Mouse (Mus musculus): ENCODE measurements around the gene Tatdn2.
"Not testable (repeated sequence)": the region's sequence is repeated elsewhere in the genome, so short reads cannot be mapped to it uniquely, and the experiment has no call there.

Tatdn2 gene

GRCm38 (mm10) chr6:113669821-113670220 is 27.0 kb upstream of the Tatdn2 start:
- in situ Hi-C loops (cut with MboI; ENCODE audit: unreplicated experiment in 2 of 2): no loop called here

GRCm38 (mm10) chr6:113672029-113672428 is 24.8 kb upstream of the Tatdn2 start:
- in situ Hi-C loops (cut with MboI; ENCODE audit: unreplicated experiment in 2 of 2): not testable (repeated sequence)

GRCm38 (mm10) chr6:113672989-113673388 is 23.9 kb upstream of the Tatdn2 start:
- in situ Hi-C loops (cut with MboI; ENCODE audit: unreplicated experiment in 2 of 2): no loop called here

DNA sequence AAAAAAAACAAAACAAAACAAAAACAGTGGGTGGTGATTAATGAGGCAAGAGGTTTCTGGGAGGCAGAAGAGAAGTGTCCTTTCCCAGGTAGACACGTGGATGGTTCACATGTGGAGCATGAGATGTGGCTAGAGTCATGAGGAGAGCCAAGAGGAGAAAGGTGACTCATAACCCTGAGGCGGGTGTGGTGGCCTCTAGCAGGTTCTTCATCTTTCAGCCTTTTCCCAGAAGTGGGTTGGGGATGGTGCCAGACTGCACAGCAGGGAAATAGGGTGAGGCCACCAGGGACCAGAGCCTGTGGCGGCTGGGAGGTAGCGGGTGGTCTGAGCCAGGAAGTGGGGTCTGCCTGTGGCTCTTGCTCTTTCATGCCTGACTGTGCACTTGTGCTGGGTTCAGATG is 21.6 kb upstream of the Tatdn2 start:
- in situ Hi-C loops (cut with MboI; ENCODE audit: unreplicated experiment in 2 of 2): loop anchor here in 1 of 2 experiments (5.0 kb wide), 1 partner anchor 38 kb away; the partner anchor contains the start of gene Irak2

- in situ Hi-C loops (cut with MboI; ENCODE audit: unreplicated experiment in 2 of 2): loop anchor here in 1 of 2 experiments (5.0 kb wide), 1 partner anchor 39 kb away; the partner anchor contains the start of gene Irak2
Measured at GRCm38 (mm10) chr6:113675991-113676390, 20.9 kb upstream of the Tatdn2 start.

DNA sequence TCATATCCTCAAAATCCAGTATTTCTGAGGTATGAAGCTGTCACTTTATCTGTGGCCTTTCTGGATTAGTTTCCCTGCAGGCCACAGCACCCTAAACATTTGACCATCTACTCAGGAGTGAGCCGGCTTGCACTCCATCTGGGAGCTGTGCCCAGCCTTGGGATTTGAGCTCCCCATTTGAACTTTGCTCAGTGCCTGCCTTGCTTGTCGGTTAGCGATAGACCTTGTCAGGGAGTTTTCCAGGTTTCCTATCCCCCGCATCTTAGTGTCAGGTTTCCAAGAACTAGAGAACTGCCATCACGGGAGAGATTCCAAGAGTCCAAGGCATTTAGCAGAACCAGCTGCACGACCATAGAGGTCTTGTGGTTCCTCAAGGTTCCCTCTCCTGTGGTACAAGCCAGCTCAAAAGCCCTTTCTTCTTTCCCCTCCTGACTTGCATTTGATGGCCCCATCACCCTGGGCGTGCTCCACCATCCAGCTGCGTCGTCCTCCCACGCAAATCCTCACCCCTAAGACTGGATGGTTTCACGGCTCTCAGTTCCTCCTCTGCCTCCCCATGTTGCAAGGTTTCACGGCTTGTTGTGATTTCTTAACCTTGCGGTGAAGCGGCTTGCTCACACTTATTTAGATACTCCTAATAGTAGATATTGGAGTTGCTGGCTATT is 19.6 kb upstream of the Tatdn2 start:
- in situ Hi-C loops (cut with MboI; ENCODE audit: unreplicated experiment in 2 of 2): loop anchor here in 1 of 2 experiments (5.0 kb wide), 1 partner anchor 40 kb away; the partner anchor contains the start of gene Irak2

- in situ Hi-C loops (cut with MboI; ENCODE audit: unreplicated experiment in 2 of 2): loop anchor here in 1 of 2 experiments (5.0 kb wide), 1 partner anchor 41 kb away; the partner anchor contains the start of gene Irak2
Measured at GRCm38 (mm10) chr6:113678246-113679012, 18.4 kb upstream of the Tatdn2 start.

DNA sequence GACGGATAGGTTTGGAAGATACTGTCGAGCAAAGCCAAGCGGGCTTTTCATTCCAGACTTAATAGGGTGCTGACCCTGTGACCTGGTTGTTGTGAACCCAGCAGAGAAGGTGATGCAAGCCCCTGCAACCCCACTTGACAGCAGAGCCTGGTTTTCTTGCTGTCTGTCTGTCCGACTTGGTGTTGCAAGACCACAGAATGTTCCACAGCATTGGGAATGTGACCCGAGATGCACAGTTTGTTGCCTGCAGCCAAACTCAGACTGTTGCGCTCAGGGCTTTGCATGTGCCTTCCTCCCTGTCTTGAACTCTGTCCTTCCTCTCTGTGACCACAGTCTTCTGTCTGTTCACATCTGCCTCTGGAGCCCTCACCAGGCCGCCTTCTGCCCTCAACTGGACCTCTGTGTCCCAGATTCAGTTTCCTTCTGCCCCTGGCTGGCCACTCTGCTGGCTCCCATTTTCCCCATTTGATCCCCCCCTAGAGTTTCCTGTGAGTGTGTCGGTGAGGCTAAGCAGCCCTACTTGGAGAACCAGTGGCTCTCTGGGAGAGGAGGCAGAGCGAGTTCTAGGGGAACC is 16.8 kb upstream of the Tatdn2 start:
- in situ Hi-C loops (cut with MboI; ENCODE audit: unreplicated experiment in 2 of 2): loop anchor here (5.0 kb wide), 1 partner anchor 43 kb away; the partner anchor contains the start of gene Irak2 (in 2 of the 2)

GRCm38 (mm10) chr6:113681271-113681670 is 15.6 kb upstream of the Tatdn2 start:
- in situ Hi-C loops (cut with MboI; ENCODE audit: unreplicated experiment in 2 of 2): loop anchor here in 1 of 2 experiments (5.0 kb wide), 1 partner anchor 44 kb away; the partner anchor contains the start of gene Irak2

DNA sequence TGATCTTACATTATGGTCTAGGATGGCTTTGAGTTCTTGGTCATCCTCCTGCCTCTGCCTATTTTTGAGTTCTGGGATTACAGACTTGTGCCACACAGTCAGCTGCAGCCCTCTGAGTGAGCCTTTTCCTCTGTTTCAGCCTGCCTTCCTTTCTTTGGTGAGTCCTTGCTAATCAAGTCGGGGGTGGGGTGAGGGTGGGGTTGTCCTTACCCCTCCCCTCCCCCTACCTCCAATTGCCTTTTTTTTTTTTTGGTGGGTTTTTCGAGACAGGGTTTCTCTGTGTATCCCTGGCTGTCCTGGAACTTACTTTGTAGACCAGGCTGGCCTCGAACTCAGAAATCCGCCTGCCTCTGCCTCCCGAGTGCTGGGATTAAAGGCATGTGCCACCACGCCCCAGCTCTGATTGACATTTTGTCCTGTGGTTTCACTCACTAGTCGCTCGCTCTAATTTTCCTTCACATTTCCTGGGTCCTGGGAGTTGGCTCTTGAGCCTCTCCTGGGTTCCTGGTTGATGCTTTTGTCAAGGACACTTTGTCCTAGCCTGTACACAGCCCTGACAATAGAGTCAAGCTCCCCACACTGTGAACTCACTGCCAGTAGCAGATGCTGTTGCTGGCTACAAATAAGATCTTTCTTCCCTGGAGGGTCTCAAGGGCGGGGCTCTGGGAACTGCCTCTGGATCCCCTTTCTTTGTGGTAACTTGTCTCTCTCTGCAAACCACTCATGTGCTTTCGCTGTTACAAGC is 13.6 kb upstream of the Tatdn2 start:
- in situ Hi-C loops (cut with MboI; ENCODE audit: unreplicated experiment in 2 of 2): loop anchor here in 1 of 2 experiments (5.0 kb wide), 1 partner anchor 46 kb away; the partner anchor contains the start of gene Irak2

GRCm38 (mm10) chr6:113686551-113687125 is 10.2 kb upstream of the Tatdn2 start:
- in situ Hi-C loops (cut with MboI; ENCODE audit: unreplicated experiment in 2 of 2): no loop called here

- in situ Hi-C loops (cut with MboI; ENCODE audit: unreplicated experiment in 2 of 2): no loop called here
Measured at GRCm38 (mm10) chr6:113690008-113690399, 6.8 kb upstream of the Tatdn2 start.

- in situ Hi-C loops (cut with MboI; ENCODE audit: unreplicated experiment in 2 of 2): no loop called here
Measured at GRCm38 (mm10) chr6:113690400-113691083, 6.3 kb upstream of the Tatdn2 start.

- in situ Hi-C loops (cut with MboI; ENCODE audit: unreplicated experiment in 2 of 2): no loop called here
Measured at GRCm38 (mm10) chr6:113691084-113691462, 5.8 kb upstream of the Tatdn2 start.

- in situ Hi-C loops (cut with MboI; ENCODE audit: unreplicated experiment in 2 of 2): no loop called here
Measured at GRCm38 (mm10) chr6:113692661-113693133, 4.2 kb upstream of the Tatdn2 start.

DNA sequence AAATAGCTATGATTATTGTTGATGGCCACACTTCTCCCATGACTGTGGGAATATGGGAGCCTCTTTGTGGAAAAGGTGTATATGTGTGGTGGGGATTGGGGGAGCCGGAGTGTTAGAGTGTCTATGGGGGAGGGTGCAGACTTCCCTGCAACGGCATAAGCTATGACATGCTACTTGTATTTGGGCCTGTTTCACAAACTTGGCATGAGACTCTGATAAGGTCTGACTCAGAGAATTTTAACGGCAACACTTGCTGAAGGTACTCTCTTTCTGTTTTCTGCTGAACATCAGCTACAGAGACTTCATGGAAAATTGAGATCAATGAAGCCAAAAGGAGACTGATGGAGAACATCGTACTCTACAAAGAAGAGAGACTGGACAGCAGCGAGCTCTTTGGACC is 3.5 kb upstream of the Tatdn2 start:
- in situ Hi-C loops (cut with MboI; ENCODE audit: unreplicated experiment in 2 of 2): no loop called here

DNA sequence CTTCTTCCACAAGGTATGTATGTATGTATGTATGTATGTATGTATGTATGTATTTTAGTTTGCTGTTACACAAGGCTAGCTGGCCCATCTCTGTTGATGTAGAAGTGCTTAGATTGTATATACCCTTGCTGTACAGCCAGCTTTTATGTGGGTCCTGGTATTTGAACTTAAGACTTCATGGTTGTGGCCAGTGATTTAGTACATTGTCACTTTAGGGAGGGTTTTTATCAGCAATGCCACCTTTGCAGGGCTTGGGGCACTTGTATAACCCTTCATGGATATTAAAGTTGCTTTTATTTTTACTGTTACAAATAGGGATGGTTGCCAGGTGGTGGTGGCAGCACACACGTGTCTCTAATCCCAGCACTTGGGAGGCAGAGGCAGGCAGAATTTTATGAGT is 1.6 kb upstream of the Tatdn2 start:
- in situ Hi-C loops (cut with MboI; ENCODE audit: unreplicated experiment in 2 of 2): no loop called here

GRCm38 (mm10) chr6:113695766-113696355 is 989 bp upstream of the Tatdn2 start:
- in situ Hi-C loops (cut with MboI; ENCODE audit: unreplicated experiment in 2 of 2): no loop called here
